Mouse (Mus musculus) A20 (cell line): Measurements from ENCODE around the gene Hcls1.

Experiments used
- DNase-seq: peaks from one replicate; pipeline ENCODE4 v3.0.0-alpha.2; 2011; ENCODE audit warnings: low read depth, low spot score

Hcls1 gene

DNA sequence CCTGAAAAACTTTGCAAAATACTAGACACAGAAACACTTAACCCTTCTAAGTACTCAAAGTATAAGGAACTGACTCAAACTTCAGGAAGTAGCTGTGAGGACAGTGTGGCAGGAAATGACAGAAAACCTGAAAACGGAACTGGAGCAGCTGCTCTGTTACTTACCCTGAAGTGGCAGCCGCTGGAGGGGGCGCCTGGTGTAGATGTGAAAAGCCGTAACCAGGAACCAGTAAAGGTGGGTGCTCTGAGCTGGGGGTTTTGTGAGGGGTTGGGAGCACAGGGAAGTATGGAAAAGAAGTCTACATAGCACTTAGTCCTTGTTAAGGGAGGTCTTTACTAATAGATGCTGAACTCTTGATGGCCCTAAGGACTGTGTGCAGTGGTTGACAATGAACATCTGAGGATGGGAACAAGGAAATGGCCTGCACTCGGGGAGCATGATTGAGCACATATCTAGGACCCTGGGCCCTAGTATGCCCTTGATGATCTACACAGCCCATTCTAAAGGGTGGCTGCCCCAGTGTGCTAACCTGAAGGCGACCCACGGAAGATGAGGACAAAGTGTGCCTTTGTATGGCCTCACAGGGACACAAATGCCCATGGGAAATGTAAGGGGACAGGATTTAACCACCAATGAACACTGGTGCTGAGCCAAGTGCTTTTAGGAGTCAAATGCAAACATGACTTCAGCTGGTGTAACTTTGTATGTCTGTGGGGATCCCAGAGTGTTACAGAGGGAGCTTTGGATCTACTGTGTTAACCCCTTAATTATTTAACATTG lies at the start of gene Hcls1:
Gene Hcls1 (plus strand): TSS at position 143 of the 780 bp plus-strand sequence.
- DNase-seq: peak; percentile 92

GRCm38 (mm10) chr16:36885912-36886311 lies 48.9 kb upstream of the Hcls1 start:
- no peak for DNase-seq

DNA sequence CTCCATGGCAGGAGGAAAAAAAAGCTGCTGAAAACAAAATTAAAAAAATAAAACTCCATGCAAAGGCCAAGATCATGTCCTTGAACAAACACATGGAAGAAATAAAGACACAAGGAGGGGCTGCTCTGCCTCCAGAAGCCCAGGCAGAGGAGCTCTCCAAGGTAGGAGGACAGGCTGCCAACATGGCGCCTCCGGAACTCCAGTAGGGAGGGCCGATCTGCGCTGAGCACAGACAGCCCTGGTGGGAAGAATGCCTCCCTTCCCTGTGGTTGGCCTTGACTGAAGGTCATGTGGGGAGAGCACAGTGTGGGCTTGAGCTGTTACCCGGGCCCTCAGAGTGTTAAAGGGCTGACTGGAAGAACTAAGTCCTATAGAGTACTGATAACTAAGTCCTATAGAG lies 47.2 kb upstream of the Hcls1 start:
- DNase-seq: no peak

GRCm38 (mm10) chr16:36890559-36890958 lies 44.2 kb upstream of the Hcls1 start:
- DNase-seq: no peak

DNA sequence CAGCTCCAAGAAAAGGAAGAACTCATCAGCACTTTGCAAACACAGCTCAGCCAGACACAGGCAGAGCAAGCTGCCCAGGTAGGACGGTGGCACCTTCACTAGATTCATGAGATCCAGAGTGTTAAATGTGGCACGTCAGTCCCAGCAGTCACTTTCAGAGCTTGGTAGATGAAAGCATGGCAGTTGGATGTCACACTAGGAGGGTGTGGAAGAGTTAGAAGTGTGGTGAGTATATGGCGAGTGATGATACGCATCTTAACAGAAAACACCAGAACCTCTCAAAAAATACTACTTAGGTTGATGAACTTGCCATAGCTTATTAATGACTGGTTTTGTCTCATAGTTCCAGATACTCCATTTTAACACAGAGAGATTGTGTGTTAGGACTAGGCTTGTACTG lies 43.4 kb upstream of the Hcls1 start:
- DNase-seq: no peak

GRCm38 (mm10) chr16:36893317-36893716 lies 41.5 kb upstream of the Hcls1 start:
- DNase-seq: no peak

DNA sequence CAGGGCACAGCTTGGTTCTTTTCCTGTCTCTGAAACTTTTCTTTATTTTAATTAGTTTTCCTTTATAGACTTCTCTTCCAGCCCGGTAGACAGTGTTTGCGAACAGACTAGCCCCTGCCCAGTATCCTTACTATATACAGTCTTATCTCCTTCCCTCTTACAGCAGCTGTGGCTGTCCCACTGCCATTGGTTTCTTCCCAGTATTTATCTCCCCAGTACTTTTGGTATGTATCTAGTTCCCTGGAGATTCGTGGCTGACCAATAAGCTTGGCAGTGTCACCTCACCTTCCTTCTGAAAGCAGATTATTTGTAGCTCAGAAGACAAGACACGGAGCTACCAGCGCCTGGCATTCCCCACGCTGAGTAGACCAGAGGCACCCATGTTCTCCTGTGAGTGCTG lies 38.1 kb upstream of the Hcls1 start:
- DNase-seq: no peak

GRCm38 (mm10) chr16:36903156-36903555 lies 31.6 kb upstream of the Hcls1 start:
- no peak for DNase-seq

DNA sequence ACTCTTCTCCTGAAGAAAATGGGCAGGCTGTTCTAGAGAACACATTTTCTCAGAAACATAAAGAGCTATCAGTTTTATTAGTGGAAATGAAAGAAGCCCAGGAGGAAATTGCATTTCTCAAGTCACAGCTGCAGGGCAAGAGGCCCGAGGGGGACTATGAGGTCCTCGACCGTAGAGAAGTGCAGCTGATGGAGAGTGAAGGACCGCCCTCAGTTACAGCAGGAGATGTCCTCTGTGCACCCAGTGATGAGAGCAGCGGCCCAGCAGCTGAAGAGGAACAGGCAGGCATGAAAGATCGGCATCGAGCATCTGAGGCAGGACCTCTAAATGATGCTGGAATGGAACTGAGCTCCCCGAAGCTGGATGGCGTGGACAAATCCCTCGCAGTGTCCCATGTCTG lies 22.9 kb upstream of the Hcls1 start:
- peak; percentile 64 for DNase-seq

GRCm38 (mm10) chr16:36912311-36912710 lies 22.5 kb upstream of the Hcls1 start:
- no peak for DNase-seq

DNA sequence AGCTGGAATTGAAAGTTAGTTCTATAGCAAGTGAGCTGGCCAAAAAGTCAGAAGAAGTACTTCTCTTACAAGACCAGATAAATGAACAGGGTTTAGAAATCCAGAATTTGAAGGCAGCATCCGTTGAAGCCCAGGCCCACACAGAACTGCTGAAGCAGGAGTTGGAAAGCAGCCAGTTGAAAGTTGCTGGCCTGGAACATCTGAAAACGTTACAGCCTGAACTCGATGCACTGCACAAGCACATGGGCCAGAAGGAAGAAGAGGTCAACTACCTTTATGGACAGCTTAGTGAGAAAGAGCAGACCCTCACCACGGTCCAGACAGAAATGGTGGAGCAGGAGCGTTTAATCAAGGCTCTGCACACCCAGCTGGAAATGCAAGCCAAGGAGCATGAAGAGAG lies 20.6 kb upstream of the Hcls1 start:
- no peak for DNase-seq

- no peak for DNase-seq
Measured at GRCm38 (mm10) chr16:36918505-36918904, 16.3 kb upstream of the Hcls1 start.

DNA sequence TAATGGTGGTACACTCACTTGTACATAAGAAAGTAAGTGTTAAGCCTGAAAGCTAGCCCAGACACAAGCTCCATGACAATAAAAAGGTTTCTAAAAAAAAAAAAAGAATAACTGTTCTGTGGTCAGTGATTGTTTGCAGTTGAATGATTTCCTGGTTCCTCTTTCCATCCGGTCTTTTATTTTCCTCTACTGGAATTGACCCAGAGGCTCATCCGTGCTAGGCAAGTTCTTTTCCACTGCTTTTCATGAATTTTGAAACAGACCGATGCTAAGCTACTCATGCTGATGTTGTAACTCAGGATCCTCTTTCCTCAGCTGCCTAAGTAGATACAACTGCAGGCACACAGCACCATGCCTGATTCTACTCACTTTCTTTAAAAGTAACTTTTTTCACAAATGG lies 14.4 kb upstream of the Hcls1 start:
- DNase-seq: peak; percentile 34

- peak; percentile 47 for DNase-seq
Measured at GRCm38 (mm10) chr16:36921067-36921613, 13.6 kb upstream of the Hcls1 start.

DNA sequence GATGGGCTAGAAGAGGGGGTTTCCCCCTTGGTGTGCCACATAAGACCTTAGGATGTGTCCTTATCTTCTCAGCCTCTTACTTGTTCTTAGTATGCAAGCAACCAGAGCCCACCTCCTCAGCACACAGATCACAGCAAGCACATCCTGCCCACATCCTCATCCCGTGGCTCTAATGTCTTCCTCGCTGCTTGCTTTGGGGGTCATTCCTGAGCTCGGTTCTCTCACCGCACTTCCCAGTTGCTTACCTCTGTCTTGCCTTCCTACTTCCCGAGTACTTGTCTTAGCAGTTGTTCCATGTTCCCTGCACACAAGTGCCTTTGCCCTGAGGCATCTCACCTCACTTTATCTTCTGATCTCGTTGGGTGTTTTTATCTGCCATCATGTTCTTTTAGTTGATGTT lies 12.8 kb upstream of the Hcls1 start:
- no peak for DNase-seq

GRCm38 (mm10) chr16:36924312-36924711 lies 10.5 kb upstream of the Hcls1 start:
- no peak for DNase-seq

- no peak for DNase-seq
Measured at GRCm38 (mm10) chr16:36925351-36925750, 9.4 kb upstream of the Hcls1 start.

DNA sequence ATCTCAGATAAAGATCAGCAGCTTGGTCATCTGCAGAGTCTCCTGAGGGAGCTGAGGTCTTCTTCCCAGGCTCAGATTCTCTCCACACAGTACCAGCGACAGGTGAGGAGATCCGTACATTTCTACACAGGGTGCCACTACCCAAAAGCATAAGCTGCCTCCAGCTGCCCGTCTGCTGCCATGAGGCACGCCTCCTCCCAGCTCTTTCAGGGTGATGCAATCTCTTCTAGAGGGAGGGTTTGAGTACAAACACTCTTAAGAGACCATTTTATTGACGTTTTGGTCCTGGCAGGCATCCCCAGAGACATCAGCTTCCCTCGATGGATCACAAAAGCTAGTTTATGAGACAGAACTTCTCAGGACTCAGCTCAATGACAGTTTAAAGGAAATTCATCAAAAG lies 9.0 kb upstream of the Hcls1 start:
- DNase-seq: no peak

GRCm38 (mm10) chr16:36926514-36927447 lies 8.0 kb upstream of the Hcls1 start:
- DNase-seq: no peak

DNA sequence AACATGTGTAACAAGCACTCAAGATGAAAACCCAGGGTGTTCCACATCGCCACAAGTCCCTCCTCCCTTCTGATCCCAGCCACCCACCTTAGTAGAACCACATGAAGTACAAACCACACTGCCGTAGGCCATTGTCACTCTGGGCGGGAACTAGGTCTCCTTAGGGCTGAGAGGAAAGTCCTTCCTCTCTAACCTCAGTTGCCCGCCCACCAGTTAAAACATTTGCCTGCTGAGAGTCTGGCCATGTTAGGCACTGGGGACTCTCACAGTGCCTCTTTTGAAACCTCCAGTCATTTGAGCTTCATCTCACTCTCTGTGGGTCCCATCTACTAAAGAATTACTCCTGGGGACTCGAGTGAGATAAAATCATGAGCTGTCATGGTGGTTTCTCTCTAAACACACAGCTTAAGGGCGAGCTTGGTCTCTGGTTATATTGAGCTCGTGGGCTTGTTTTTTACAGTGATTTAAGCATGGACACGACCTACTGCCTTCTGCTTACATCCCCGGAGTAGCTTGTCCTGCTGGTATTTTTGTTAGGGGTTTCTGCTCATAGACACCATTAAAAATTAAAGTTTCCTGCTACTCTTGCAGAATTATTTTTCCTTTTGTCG lies 7.2 kb upstream of the Hcls1 start:
- DNase-seq: no peak

DNA sequence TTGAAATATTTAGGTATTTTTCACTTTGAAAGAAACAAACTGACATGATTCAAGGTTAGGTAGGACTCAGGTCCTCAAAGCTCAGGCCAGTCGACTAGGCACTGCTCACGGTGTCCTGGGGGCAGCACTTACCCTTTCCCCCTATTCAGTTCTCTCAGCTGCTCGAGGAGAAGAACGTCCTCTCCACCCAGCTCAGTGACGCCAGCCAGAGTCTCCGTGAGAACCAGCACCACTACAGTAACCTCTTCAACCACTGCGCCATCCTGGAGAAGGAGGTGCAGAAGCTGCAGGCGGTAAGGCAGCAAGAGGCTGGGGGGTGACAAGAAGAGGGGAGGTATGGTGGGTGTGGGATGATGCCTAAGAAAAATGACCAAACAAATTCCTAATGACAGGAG lies 6.7 kb upstream of the Hcls1 start:
- no peak for DNase-seq

DNA sequence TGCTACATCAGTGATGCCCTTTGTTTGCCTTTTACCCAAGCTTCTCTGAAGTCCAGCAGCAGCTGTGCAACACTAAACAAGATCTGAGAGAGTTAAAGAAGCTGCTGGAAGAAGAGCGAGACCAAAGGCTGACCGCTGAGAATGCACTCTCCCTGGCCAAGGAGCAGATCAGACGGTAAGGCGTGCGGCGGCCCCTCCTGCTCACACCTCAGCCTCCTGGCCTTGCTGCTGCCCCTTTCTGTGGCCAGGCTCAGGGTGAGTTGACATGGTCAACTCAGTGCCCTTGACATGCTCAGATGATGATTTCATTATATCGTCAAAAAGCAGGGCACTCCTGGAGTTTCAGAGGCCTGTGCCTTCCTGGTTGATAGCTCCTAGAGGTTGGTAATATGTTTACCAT lies 5.6 kb upstream of the Hcls1 start:
- no peak for DNase-seq
